Mouse (Mus musculus) forebrain, embryonic 14.5 days (tissue): Measurements from ENCODE around the gene Medag. TPM values are rescaled to one million over a fixed set of nuclear protein-coding genes. Genes with fewer than 3 reads are reported as not detected.

Source experiments
- ATAC-seq: fragments of 200-750 bp; cut with Nextera tagmentation; 2 replicates; pipeline ENCODE4 v1.8.0; 2017; ENCODE audit warnings: mild to moderate bottlenecking, moderate library complexity
- DNase-seq: peaks from one replicate; pipeline ENCODE4 v3.0.0-alpha.2; 2015; ENCODE audit warnings: low spot score
- H3K27ac ChIP-seq: fragments of 300-500 bp; sonication (generic); 2 replicates; pipeline ENCODE4 v1.5.1; 2014; ENCODE audit warnings: low read depth, mild to moderate bottlenecking, control low read depth, low read length, moderate library complexity
- H3K27me3 ChIP-seq: fragments of 300-500 bp; sonication (generic); replicated peaks from 2 replicates; pipeline ENCODE4 v1.6.1; 2014; ENCODE audit warnings: low read length, control low read depth, mixed read lengths; ENCODE audit not compliant: control insufficient read depth, insufficient read depth
- H3K36me3 ChIP-seq: fragments of 300-500 bp; sonication (generic); 2 replicates; pipeline ENCODE4 v1.6.1; 2014; ENCODE audit warnings: low read length, control low read depth; ENCODE audit not compliant: control insufficient read depth, insufficient read depth
- H3K4me1 ChIP-seq: fragments of 300-500 bp; sonication (generic); 2 replicates; pipeline ENCODE4 v1.6.1; 2014; ENCODE audit warnings: antibody characterized with exemption, low read length, control low read depth; ENCODE audit not compliant: control insufficient read depth, insufficient read depth
- H3K4me2 ChIP-seq: fragments of 300-500 bp; sonication (generic); 2 replicates; pipeline ENCODE4 v1.6.1; 2014; ENCODE audit warnings: mild to moderate bottlenecking, control low read depth, low read length
- H3K4me3 ChIP-seq: fragments of 300-500 bp; sonication (generic); 2 replicates; pipeline ENCODE4 v1.5.1; 2014; ENCODE audit warnings: low read depth, low read length, control low read depth
- H3K9ac ChIP-seq: fragments of 300-500 bp; sonication (generic); 2 replicates; pipeline ENCODE4 v1.6.1; 2014; ENCODE audit warnings: mild to moderate bottlenecking, low read length, control low read depth, moderate library complexity
- H3K9me3 ChIP-seq: fragments of 300-500 bp; sonication (generic); replicated peaks from 2 replicates; pipeline ENCODE4 v1.6.1; 2016; ENCODE audit warnings: low read length, control low read depth, mixed read lengths; ENCODE audit not compliant: control insufficient read depth
- WGBS: fragments of 180-500 bp; shearing (Covaris S2); extraction: QIAGEN DNeasy Blood & Tissue Kit; methylation state at CpG from one replicate; pipeline ENCODE4 v1.1.7; 2014; 5-methylcytosine and 5-hydroxymethylcytosine counted together
- polyA plus RNA-seq: library from polyadenylated mRNA; unstranded; fragments of >200 nt; fragmentation: Nextera tagmentation; extraction: Ambion mirVana; gene quantifications from 2 replicates; pipeline ENCODE4 v1.2.1, GENCODE M21; 2014

The Medag gene
- polyA plus RNA-seq, 1 experiment from 2014 or later: 1.3 TPM

GRCm38 (mm10) chr5:149380388-149380916, 31.1 kb upstream of the Medag start:
- 4% methylated on average over 8 of the region's 8 CpGs for WGBS
- Histone ChIP-seq H3K9ac (no peak overlapping the region), H3K4me2 (no peak overlapping the region), H3K36me3 (no peaks in the 10 kb centered on the region), H3K27me3 (no peaks in the 10 kb centered on the region), H3K4me1 (peaks cover 31% of the 10 kb centered on the region), H3K9me3 (no peaks in the 10 kb centered on the region), H3K27ac (peak overlapping the region; percentile 81), H3K4me3 (no peak overlapping the region)
- DNase-seq: peak; percentile 90
- ATAC-seq: peak; percentile 76

- peaks cover 27% of the 10 kb centered on the region for H3K4me1 ChIP-seq
- 88% methylated on average over 4 of the region's 4 CpGs for WGBS
Measured at GRCm38 (mm10) chr5:149381948-149382347, 29.6 kb upstream of the Medag start.

GRCm38 (mm10) chr5:149382601-149383000, 28.9 kb upstream of the Medag start:
- peaks cover 23% of the 10 kb centered on the region for H3K4me1 ChIP-seq
- H3K27ac ChIP-seq: no peak overlapping the region
- no peak for ATAC-seq
- DNase-seq: no peak
- H3K27me3 ChIP-seq: no peaks in the 10 kb centered on the region
- H3K36me3 ChIP-seq: no peaks in the 10 kb centered on the region
- H3K4me2 ChIP-seq: no peak overlapping the region
- no peak overlapping the region for H3K4me3 ChIP-seq
- no peaks in the 10 kb centered on the region for H3K9me3 ChIP-seq
- 92% methylated on average over 5 of the region's 5 CpGs for WGBS
- H3K9ac ChIP-seq: no peak overlapping the region

More at GRCm38 (mm10) chr5:149381948-149382347, 29.6 kb upstream of the Medag start:
- no peak overlapping the region for H3K4me3 ChIP-seq
- H3K4me2 ChIP-seq: no peak overlapping the region
- no peaks in the 10 kb centered on the region for H3K9me3 ChIP-seq
- H3K9ac ChIP-seq: no peak overlapping the region
- no peaks in the 10 kb centered on the region for H3K36me3 ChIP-seq
- no peak for ATAC-seq
- no peak overlapping the region for H3K27ac ChIP-seq
- DNase-seq: no peak
- no peaks in the 10 kb centered on the region for H3K27me3 ChIP-seq

GRCm38 (mm10) chr5:149385228-149385961, 26.2 kb upstream of the Medag start:
- WGBS: 93% methylated on average over 7 of the region's 7 CpGs
- no peak for ATAC-seq
- Histone ChIP-seq H3K27ac (no peak overlapping the region), H3K27me3 (no peaks in the 10 kb centered on the region), H3K9ac (no peak overlapping the region), H3K9me3 (no peaks in the 10 kb centered on the region), H3K4me1 (peaks cover 7% of the 10 kb centered on the region), H3K4me3 (no peak overlapping the region), H3K36me3 (no peaks in the 10 kb centered on the region), H3K4me2 (no peak overlapping the region)
- no peak for DNase-seq

GRCm38 (mm10) chr5:149386294-149386850, 25.2 kb upstream of the Medag start:
- no peak overlapping the region for H3K4me2 ChIP-seq
- no peak overlapping the region for H3K4me3 ChIP-seq
- no peak for DNase-seq
- no peak overlapping the region for H3K9ac ChIP-seq
- WGBS: 89% methylated on average over 5 of the region's 5 CpGs
- H3K27me3 ChIP-seq: no peaks in the 10 kb centered on the region
- no peaks in the 10 kb centered on the region for H3K36me3 ChIP-seq
- H3K27ac ChIP-seq: no peak overlapping the region
- no peaks in the 10 kb centered on the region for H3K4me1 ChIP-seq
- H3K9me3 ChIP-seq: no peaks in the 10 kb centered on the region
- ATAC-seq: no peak

GRCm38 (mm10) chr5:149388947-149389346, 22.6 kb upstream of the Medag start:
- 89% methylated on average over 5 of the region's 5 CpGs for WGBS
- Histone ChIP-seq H3K27me3 (no peaks in the 10 kb centered on the region), H3K9me3 (no peaks in the 10 kb centered on the region), H3K9ac (no peak overlapping the region), H3K4me3 (no peak overlapping the region), H3K4me2 (no peak overlapping the region), H3K27ac (no peak overlapping the region), H3K36me3 (no peaks in the 10 kb centered on the region), H3K4me1 (no peaks in the 10 kb centered on the region)
- DNase-seq: no peak
- ATAC-seq: no peak

- Histone ChIP-seq H3K4me2 (no peak overlapping the region), H3K9ac (no peak overlapping the region), H3K9me3 (no peaks in the 10 kb centered on the region), H3K4me3 (no peak overlapping the region), H3K27ac (no peak overlapping the region), H3K27me3 (no peaks in the 10 kb centered on the region), H3K4me1 (no peaks in the 10 kb centered on the region), H3K36me3 (no peaks in the 10 kb centered on the region)
- DNase-seq: no peak
- WGBS: 71% methylated on average over 11 of the region's 11 CpGs
- ATAC-seq: no peak
Measured at GRCm38 (mm10) chr5:149389548-149390211, 21.9 kb upstream of the Medag start.

- ATAC-seq: no peak
- 74% methylated on average over 18 of the region's 18 CpGs for WGBS
- no peaks in the 10 kb centered on the region for H3K36me3 ChIP-seq
Measured at GRCm38 (mm10) chr5:149391574-149392375, 19.8 kb upstream of the Medag start.

More at GRCm38 (mm10) chr5:149391574-149392375, 19.8 kb upstream of the Medag start:
- Histone ChIP-seq H3K9me3 (no peaks in the 10 kb centered on the region), H3K4me1 (no peaks in the 10 kb centered on the region), H3K4me3 (no peak overlapping the region), H3K4me2 (no peak overlapping the region), H3K27me3 (no peaks in the 10 kb centered on the region), H3K27ac (no peak overlapping the region), H3K9ac (no peak overlapping the region)
- DNase-seq: no peak
